Mouse (Mus musculus): ENCODE measurements at regions not wholly inside any gene's neighbourhood (a gene's known extent, or its start where the extent isn't known, plus 50 kb on each side); places are given as distances from the start of the nearest gene placed in this dataset.

- Histone ChIP-seq H3K36me3 (ENCODE audit: control insufficient read depth, insufficient read depth, low read length, poor library complexity, severe bottlenecking) (no peaks in the 10 kb centered on the region), H3K4me3 (ENCODE audit: low read depth, low read length) (no peak overlapping the region), H3K9me3 (replicated peaks; ENCODE audit: control insufficient read depth, insufficient read depth, low read length, poor library complexity, severe bottlenecking) (no peaks in the 10 kb centered on the region), H3K4me1 (ENCODE audit: control insufficient read depth, insufficient read depth, low read length) (no peaks in the 10 kb centered on the region), H3K9ac (ENCODE audit: low read depth, poor library complexity, severe bottlenecking) (no peak overlapping the region), H3K27ac (ENCODE audit: insufficient read depth, low read length) (no peak overlapping the region), H3K27me3 (ENCODE audit: control insufficient read depth, insufficient read depth, low read length, poor library complexity, severe bottlenecking) (no peaks in the 10 kb centered on the region)
- TF ChIP-seq POLR2A (IDR thresholded peaks at IDR 0.05; ENCODE audit: insufficient read depth, low read length) (no peak), CTCF (IDR thresholded peaks at IDR 0.05; ENCODE audit: low read depth, low read length) (no peak), EP300 (IDR thresholded peaks at IDR 0.05; ENCODE audit: insufficient read depth, low read depth, low read length) (no peak)
These were observed 104.3 kb downstream of the Evx1 start for GRCm38 (mm10) chr6:52417439-52418124.

- no peak for TF ChIP-seq EP300 (IDR thresholded peaks at IDR 0.05; ENCODE audit: insufficient read depth, low read depth, low read length)
- TF ChIP-seq CTCF (IDR thresholded peaks at IDR 0.05; ENCODE audit: low read depth, low read length) = no peak
- no peak for TF ChIP-seq POLR2A (IDR thresholded peaks at IDR 0.05; ENCODE audit: insufficient read depth, low read length)
- no peak overlapping the region for H3K27ac ChIP-seq (ENCODE audit: insufficient read depth, low read length)
- no peaks in the 10 kb centered on the region for H3K9me3 ChIP-seq (replicated peaks; ENCODE audit: control insufficient read depth, insufficient read depth, low read length, poor library complexity, severe bottlenecking)
- no peaks in the 10 kb centered on the region for H3K36me3 ChIP-seq (ENCODE audit: control insufficient read depth, insufficient read depth, low read length, poor library complexity, severe bottlenecking)
- H3K9ac ChIP-seq (ENCODE audit: low read depth, poor library complexity, severe bottlenecking) = no peak overlapping the region
- no peaks in the 10 kb centered on the region for H3K4me1 ChIP-seq (ENCODE audit: control insufficient read depth, insufficient read depth, low read length)
- H3K4me3 ChIP-seq (ENCODE audit: low read depth, low read length) = no peak overlapping the region
- H3K27me3 ChIP-seq (ENCODE audit: control insufficient read depth, insufficient read depth, low read length, poor library complexity, severe bottlenecking) = no peaks in the 10 kb centered on the region
These were observed 105.3 kb downstream of the Evx1 start for GRCm38 (mm10) chr6:52418451-52419170.

GRCm38 (mm10) chr6:52420276-52420970, 107.1 kb downstream of the Evx1 start:
- Histone ChIP-seq H3K36me3 (ENCODE audit: control insufficient read depth, insufficient read depth, low read length, poor library complexity, severe bottlenecking) (no peaks in the 10 kb centered on the region), H3K9me3 (replicated peaks; ENCODE audit: control insufficient read depth, insufficient read depth, low read length, poor library complexity, severe bottlenecking) (no peaks in the 10 kb centered on the region), H3K27ac (ENCODE audit: insufficient read depth, low read length) (no peak overlapping the region), H3K4me1 (ENCODE audit: control insufficient read depth, insufficient read depth, low read length) (no peaks in the 10 kb centered on the region), H3K27me3 (ENCODE audit: control insufficient read depth, insufficient read depth, low read length, poor library complexity, severe bottlenecking) (no peaks in the 10 kb centered on the region), H3K4me3 (ENCODE audit: low read depth, low read length) (no peak overlapping the region), H3K9ac (ENCODE audit: low read depth, poor library complexity, severe bottlenecking) (no peak overlapping the region)
- TF ChIP-seq POLR2A (IDR thresholded peaks at IDR 0.05; ENCODE audit: insufficient read depth, low read length) (no peak), CTCF (IDR thresholded peaks at IDR 0.05; ENCODE audit: low read depth, low read length) (no peak), EP300 (IDR thresholded peaks at IDR 0.05; ENCODE audit: insufficient read depth, low read depth, low read length) (no peak)

GRCm38 (mm10) chr6:52421771-52422170, 108.5 kb downstream of the Evx1 start:
- no peak for TF ChIP-seq POLR2A (IDR thresholded peaks at IDR 0.05; ENCODE audit: insufficient read depth, low read length)
- TF ChIP-seq EP300 (IDR thresholded peaks at IDR 0.05; ENCODE audit: insufficient read depth, low read depth, low read length) = no peak
- TF ChIP-seq CTCF (IDR thresholded peaks at IDR 0.05; ENCODE audit: low read depth, low read length) = no peak
- H3K9me3 ChIP-seq (replicated peaks; ENCODE audit: control insufficient read depth, insufficient read depth, low read length, poor library complexity, severe bottlenecking) = no peaks in the 10 kb centered on the region; the same call in 1 of the 2 replicates
- H3K9ac ChIP-seq (ENCODE audit: low read depth, poor library complexity, severe bottlenecking) = no peak overlapping the region
- H3K27ac ChIP-seq (ENCODE audit: insufficient read depth, low read length) = no peak overlapping the region
- no peaks in the 10 kb centered on the region for H3K27me3 ChIP-seq (ENCODE audit: control insufficient read depth, insufficient read depth, low read length, poor library complexity, severe bottlenecking)
- no peak overlapping the region for H3K4me3 ChIP-seq (ENCODE audit: low read depth, low read length)
- H3K36me3 ChIP-seq (ENCODE audit: control insufficient read depth, insufficient read depth, low read length, poor library complexity, severe bottlenecking) = no peaks in the 10 kb centered on the region
- no peaks in the 10 kb centered on the region for H3K4me1 ChIP-seq (ENCODE audit: control insufficient read depth, insufficient read depth, low read length)

- no peak overlapping the region for H3K9ac ChIP-seq (ENCODE audit: low read depth, poor library complexity, severe bottlenecking)
- no peaks in the 10 kb centered on the region; the same call in 1 of the 2 replicates for H3K9me3 ChIP-seq (replicated peaks; ENCODE audit: control insufficient read depth, insufficient read depth, low read length, poor library complexity, severe bottlenecking)
- H3K27me3 ChIP-seq (ENCODE audit: control insufficient read depth, insufficient read depth, low read length, poor library complexity, severe bottlenecking) = no peaks in the 10 kb centered on the region
- no peaks in the 10 kb centered on the region for H3K4me1 ChIP-seq (ENCODE audit: control insufficient read depth, insufficient read depth, low read length)
- H3K4me3 ChIP-seq (ENCODE audit: low read depth, low read length) = no peak overlapping the region
- no peaks in the 10 kb centered on the region for H3K36me3 ChIP-seq (ENCODE audit: control insufficient read depth, insufficient read depth, low read length, poor library complexity, severe bottlenecking)
- TF ChIP-seq CTCF (IDR thresholded peaks at IDR 0.05; ENCODE audit: low read depth, low read length) = no peak
- no peak for TF ChIP-seq POLR2A (IDR thresholded peaks at IDR 0.05; ENCODE audit: insufficient read depth, low read length)
- no peak for TF ChIP-seq EP300 (IDR thresholded peaks at IDR 0.05; ENCODE audit: insufficient read depth, low read depth, low read length)
- no peak overlapping the region for H3K27ac ChIP-seq (ENCODE audit: insufficient read depth, low read length)
These were observed 109.4 kb downstream of the Evx1 start for GRCm38 (mm10) chr6:52422686-52423085.
